Mouse (Mus musculus) C2C12 (cell line): Measurements from ENCODE around the gene 4933406M09Rik.

Experiments
- CEBPB ChIP-seq: IDR thresholded peaks from one replicate; pipeline ENCODE4 v1.6.1; 2011; ENCODE audit warnings: low read depth, mild to moderate bottlenecking, control low read depth, moderate library complexity
- CTCF ChIP-seq: IDR thresholded peaks from one replicate; pipeline ENCODE4 v1.5.1; 2011; ENCODE audit not compliant: control insufficient read depth, insufficient read depth, insufficient read length
- FOSL1 ChIP-seq: IDR thresholded peaks from one replicate; pipeline ENCODE4 v1.8.0; 2011; ENCODE audit warnings: mild to moderate bottlenecking, low read length; ENCODE audit not compliant: poor library complexity, insufficient read depth, severe bottlenecking
- MAX ChIP-seq: IDR thresholded peaks from one replicate; pipeline ENCODE4 v1.6.1; 2011; ENCODE audit warnings: mild to moderate bottlenecking, control low read depth
- MYOD1 ChIP-seq: IDR thresholded peaks from one replicate; pipeline ENCODE4 v1.6.1; 2011; ENCODE audit warnings: low read depth; ENCODE audit not compliant: control insufficient read depth, insufficient read length
- MYOG ChIP-seq: IDR thresholded peaks from one replicate; pipeline ENCODE4 v1.6.1; 2011; ENCODE audit not compliant: control insufficient read depth, insufficient read length; ENCODE audit errors: extremely low read depth
- USF1 ChIP-seq: IDR thresholded peaks from one replicate; pipeline ENCODE4 v1.6.1; 2011; ENCODE audit warnings: low read depth, mild to moderate bottlenecking, control low read depth, moderate library complexity

DNA sequence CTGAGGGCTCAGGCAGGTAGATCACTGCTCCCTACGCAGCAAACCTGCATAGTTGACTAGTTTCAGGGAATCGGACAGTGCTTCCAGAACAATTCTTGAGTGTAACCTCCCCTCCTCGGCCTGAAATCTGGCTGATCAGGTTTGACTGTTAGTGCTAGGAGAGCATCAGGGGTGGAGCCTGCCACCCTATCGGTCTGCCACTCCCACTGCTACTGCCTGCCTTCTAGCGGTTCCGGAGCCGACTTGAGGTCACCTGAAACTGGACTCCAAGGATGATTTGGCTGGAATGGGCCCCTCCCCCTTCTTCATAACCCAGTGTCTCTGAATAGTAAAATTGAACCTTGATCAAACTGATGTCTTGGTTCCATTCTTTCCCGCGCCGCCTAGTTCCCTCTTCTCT, 47.3 kb downstream of the 4933406M09Rik start:
- TF ChIP-seq MYOG (no peak), CTCF (no peak), CEBPB (no peak), MYOD1 (no peak), USF1 (no peak), MAX (no peak), FOSL1 (no peak)
